Mouse (Mus musculus) intestine, embryonic 14.5 days (tissue): ENCODE measurements around the gene Nabp2. TPM values are rescaled to one million over a fixed set of nuclear protein-coding genes. Genes with fewer than 3 reads are reported as not detected.

ENCODE experiments used
- ATAC-seq: fragments of 200-750 bp; cut with Nextera tagmentation; replicated peaks from 2 replicates; pipeline ENCODE4 v1.8.0; 2017; ENCODE audit warnings: low read depth, moderate number of reproducible peaks, moderate TSS enrichment, moderate library complexity; ENCODE audit not compliant: low FRiP score, low TSS enrichment
- DNase-seq: peaks from one replicate; pipeline ENCODE4 v3.0.0-alpha.2; 2018; ENCODE audit warnings: low spot score
- H3K27ac ChIP-seq: fragments of 300-500 bp; sonication (generic); 2 replicates; pipeline ENCODE4 v1.5.1; 2014; ENCODE audit warnings: low read depth, mild to moderate bottlenecking, control low read depth
- H3K27me3 ChIP-seq: fragments of 300-500 bp; sonication (generic); replicated peaks from 2 replicates; pipeline ENCODE4 v1.6.1; 2014; ENCODE audit warnings: low read length, control low read depth; ENCODE audit not compliant: control insufficient read depth, insufficient read depth
- H3K36me3 ChIP-seq: fragments of 300-500 bp; sonication (generic); 2 replicates; pipeline ENCODE4 v1.6.1; 2014; ENCODE audit warnings: low read length, control low read depth; ENCODE audit not compliant: control insufficient read depth, insufficient read depth
- H3K4me1 ChIP-seq: fragments of 300-500 bp; sonication (generic); replicated peaks from 2 replicates; pipeline ENCODE4 v1.6.1; 2014; ENCODE audit warnings: low read length, control low read depth, mixed read lengths; ENCODE audit not compliant: control insufficient read depth, insufficient read depth
- H3K4me2 ChIP-seq: fragments of 300-500 bp; sonication (generic); 2 replicates; pipeline ENCODE4 v1.6.1; 2014; ENCODE audit warnings: low read length
- H3K4me3 ChIP-seq: fragments of 300-500 bp; sonication (generic); 2 replicates; pipeline ENCODE4 v1.5.1; 2014; ENCODE audit warnings: low read depth, low read length, control low read depth, mixed read lengths
- H3K9ac ChIP-seq: fragments of 300-500 bp; sonication (generic); 2 replicates; pipeline ENCODE4 v1.6.1; 2014; ENCODE audit warnings: mild to moderate bottlenecking, low read length
- H3K9me3 ChIP-seq: fragments of 300-500 bp; sonication (generic); 2 replicates; pipeline ENCODE4 v1.6.1; 2016; ENCODE audit warnings: low read length, control low read depth; ENCODE audit not compliant: control insufficient read depth
- WGBS: fragments of 180-500 bp; shearing (Covaris S2); extraction: QIAGEN DNeasy Blood & Tissue Kit; methylation state at CpG from one replicate; pipeline ENCODE4 v1.1.7; 2014; 5-methylcytosine and 5-hydroxymethylcytosine counted together
- polyA plus RNA-seq: library from polyadenylated mRNA; unstranded; fragments of >200 nt; fragmentation: Nextera tagmentation; extraction: Ambion mirVana; gene quantifications from 2 replicates; pipeline ENCODE4 v1.2.1, GENCODE M21; 2014

Nabp2 gene
- polyA plus RNA-seq, 1 experiment from 2014 or later = 99.1 TPM

GRCm38 (mm10) chr10:128401638-128402037, 9.7 kb downstream of the Nabp2 start:
- WGBS = 69% methylated on average over 9 of the region's 9 CpGs
- Histone ChIP-seq H3K27ac (no peak overlapping the region), H3K4me1 (peaks cover 5% of the 10 kb centered on the region; the same call in 1 of the 2 replicates), H3K36me3 (peaks cover 16% of the 10 kb centered on the region), H3K27me3 (no peaks in the 10 kb centered on the region), H3K9ac (no peak overlapping the region), H3K4me2 (no peak overlapping the region; the same call in 1 of the 2 replicates), H3K4me3 (no peak overlapping the region), H3K9me3 (no peaks in the 10 kb centered on the region)
- no peak for ATAC-seq
- DNase-seq = no peak

DNA sequence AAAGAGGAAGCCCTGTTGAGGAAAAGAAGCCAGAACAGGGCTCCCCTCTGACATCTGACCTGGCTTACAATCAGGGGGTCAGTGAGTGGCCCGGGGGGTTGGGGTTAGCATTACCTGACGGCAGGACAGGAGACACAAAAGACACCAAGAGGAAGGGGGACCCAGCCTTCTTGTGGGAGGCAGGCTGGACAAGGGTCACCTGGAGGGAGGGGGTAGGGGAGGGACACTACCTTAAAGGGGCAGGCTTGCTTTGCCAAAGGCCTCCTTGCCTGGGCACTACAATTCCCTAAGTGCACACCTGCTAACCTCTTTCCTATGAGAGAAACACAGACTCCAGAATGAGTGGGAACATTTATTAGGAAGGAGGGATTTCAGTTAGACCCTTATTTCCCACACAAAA, 10.2 kb downstream of the Nabp2 start, which contains the start of gene Slc39a5:
Gene Slc39a5 (minus strand): TSS at position 174 of the 400 bp plus-strand sequence.
- peak within 1 kb of the TSS; percentile 37 for H3K4me2 ChIP-seq
- ATAC-seq = 0 out of 2 replicates have a peak, but pooled peaks have one; percentile 13

DNA sequence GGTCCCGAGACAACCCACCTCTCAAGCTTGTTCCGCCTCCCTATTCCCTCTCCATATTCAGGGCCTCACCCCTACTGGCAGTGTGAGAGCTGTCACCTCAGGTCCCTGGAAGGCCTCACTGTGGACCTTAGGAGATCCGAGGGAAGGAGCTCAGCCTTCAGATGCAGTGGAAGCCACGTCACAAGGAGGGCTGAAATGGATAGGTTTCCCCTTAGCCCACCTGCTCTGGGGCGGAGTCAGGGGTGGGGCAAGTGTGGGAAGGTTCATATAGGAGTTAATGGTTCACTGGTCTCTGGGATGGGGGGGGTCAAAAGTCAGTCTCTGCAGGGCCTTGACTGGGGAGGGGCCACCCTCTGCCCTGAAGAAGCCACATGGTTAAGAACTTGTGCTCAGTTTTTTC, 11.0 kb downstream of the Nabp2 start:
- peaks cover 18% of the 10 kb centered on the region for H3K36me3 ChIP-seq
- H3K27me3 ChIP-seq = no peaks in the 10 kb centered on the region
- DNase-seq = peak; percentile 77
- peak overlapping the region; percentile 37 for H3K4me2 ChIP-seq
- H3K4me1 ChIP-seq = peaks cover 5% of the 10 kb centered on the region; the same call in 1 of the 2 replicates
- WGBS = 20% methylated on average over 5 of the region's 5 CpGs
- H3K9ac ChIP-seq = peak overlapping the region; percentile 30
- H3K27ac ChIP-seq = peak overlapping the region; percentile 57; the same call in 1 of the 2 replicates
- H3K4me3 ChIP-seq = peak overlapping the region; percentile 29
- peak; percentile 77 for ATAC-seq
- no peaks in the 10 kb centered on the region for H3K9me3 ChIP-seq

More for the DNA sequence above, 10.2 kb downstream of the Nabp2 start, which contains the start of gene Slc39a5:
- peak within 1 kb of the TSS; percentile 29 for H3K4me3 ChIP-seq
- peaks cover 17% of the 10 kb centered on the region for H3K36me3 ChIP-seq
- peak within 1 kb of the TSS; percentile 30 for H3K9ac ChIP-seq
- no peaks in the 10 kb centered on the region for H3K27me3 ChIP-seq
- WGBS = 29% methylated on average over 2 of the region's 2 CpGs
- no peak for DNase-seq
- peak within 1 kb of the TSS; percentile 57; the same call in 1 of the 2 replicates for H3K27ac ChIP-seq
- H3K9me3 ChIP-seq = no peaks in the 10 kb centered on the region
- H3K4me1 ChIP-seq = peaks cover 5% of the 10 kb centered on the region; the same call in 1 of the 2 replicates

- Histone ChIP-seq H3K36me3 (peaks cover 43% of the 10 kb centered on the region), H3K27me3 (no peaks in the 10 kb centered on the region), H3K4me2 (no peak overlapping the region), H3K27ac (no peak overlapping the region), H3K9me3 (no peaks in the 10 kb centered on the region), H3K4me3 (no peak overlapping the region), H3K4me1 (peaks cover 5% of the 10 kb centered on the region; the same call in 1 of the 2 replicates), H3K9ac (no peak overlapping the region)
- ATAC-seq (no peak), DNase-seq (no peak)
- WGBS = 68% methylated on average over 7 of the region's 7 CpGs
Measured at GRCm38 (mm10) chr10:128397466-128397865, 13.8 kb downstream of the Nabp2 start.

DNA sequence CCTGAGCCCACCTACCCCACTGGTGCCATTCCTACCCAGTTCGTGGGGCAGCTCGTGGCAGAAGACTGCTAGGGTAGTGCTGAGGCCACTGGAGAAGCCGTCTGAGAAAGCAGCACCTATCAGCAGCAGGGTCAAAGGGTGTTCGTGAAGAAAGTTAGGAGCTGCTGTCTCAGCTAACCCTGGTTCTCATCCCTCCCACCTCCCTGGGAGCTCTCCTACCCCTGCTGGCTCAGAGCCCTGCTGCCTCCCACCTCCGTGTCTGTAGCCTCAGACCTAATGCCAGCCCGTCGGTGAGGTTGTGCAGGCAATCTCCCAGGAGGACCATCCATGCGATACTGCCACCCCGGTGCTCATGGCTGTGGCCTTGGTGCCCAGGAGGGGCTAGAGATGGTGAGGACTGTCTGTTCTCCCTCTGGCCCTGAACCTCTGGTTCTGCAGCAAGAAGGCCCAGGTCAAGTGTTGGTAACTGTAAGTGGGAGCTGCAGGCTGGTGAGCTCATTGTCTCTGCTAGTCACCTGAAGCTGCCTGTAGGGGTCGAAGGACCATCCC, 14.5 kb downstream of the Nabp2 start:
- Histone ChIP-seq H3K4me1 (peaks cover 5% of the 10 kb centered on the region; the same call in 1 of the 2 replicates), H3K27me3 (no peaks in the 10 kb centered on the region), H3K36me3 (peaks cover 50% of the 10 kb centered on the region), H3K4me2 (no peak overlapping the region), H3K27ac (no peak overlapping the region), H3K9me3 (no peaks in the 10 kb centered on the region), H3K9ac (no peak overlapping the region), H3K4me3 (no peak overlapping the region)
- DNase-seq (no peak), ATAC-seq (no peak)
- 66% methylated on average over 10 of the region's 10 CpGs for WGBS

DNA sequence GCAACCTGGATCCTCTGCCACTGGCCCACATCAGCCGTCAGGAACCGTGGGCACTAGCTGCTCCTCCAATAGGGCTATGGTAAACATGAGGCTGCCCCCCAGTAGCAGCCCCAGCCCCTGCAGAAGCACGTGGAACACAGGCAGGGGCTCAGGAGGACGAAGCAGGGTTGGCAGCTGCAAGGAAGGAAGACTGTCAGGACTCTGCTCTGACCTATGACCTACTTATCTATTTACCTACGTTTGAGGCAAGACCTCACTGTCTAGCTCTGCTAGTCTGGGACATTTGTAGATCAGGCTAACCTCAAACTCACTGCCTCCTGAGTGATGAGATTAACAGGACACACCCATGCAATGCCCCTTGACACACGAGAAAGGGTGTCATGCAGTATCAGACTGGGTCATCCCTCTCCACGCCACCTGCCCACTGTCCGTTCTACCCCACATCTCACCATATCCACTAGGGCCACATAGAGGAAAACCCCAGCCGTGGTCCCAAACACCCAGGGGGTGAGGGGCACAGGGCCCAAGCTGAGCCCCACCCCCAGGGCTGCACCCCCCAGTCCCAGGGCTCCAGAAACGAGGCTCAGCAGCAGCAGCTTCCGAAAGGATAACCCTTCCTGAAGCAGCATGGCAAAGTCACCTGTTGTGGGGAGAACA, 15.1 kb downstream of the Nabp2 start:
- Histone ChIP-seq H3K4me1 (peaks cover 5% of the 10 kb centered on the region; the same call in 1 of the 2 replicates), H3K9ac (no peak overlapping the region), H3K9me3 (no peaks in the 10 kb centered on the region), H3K36me3 (peaks cover 56% of the 10 kb centered on the region), H3K27me3 (no peaks in the 10 kb centered on the region), H3K4me3 (no peak overlapping the region), H3K27ac (no peak overlapping the region), H3K4me2 (no peak overlapping the region)
- DNase-seq (no peak), ATAC-seq (no peak)
- 51% methylated on average over 11 of the region's 11 CpGs for WGBS

DNA sequence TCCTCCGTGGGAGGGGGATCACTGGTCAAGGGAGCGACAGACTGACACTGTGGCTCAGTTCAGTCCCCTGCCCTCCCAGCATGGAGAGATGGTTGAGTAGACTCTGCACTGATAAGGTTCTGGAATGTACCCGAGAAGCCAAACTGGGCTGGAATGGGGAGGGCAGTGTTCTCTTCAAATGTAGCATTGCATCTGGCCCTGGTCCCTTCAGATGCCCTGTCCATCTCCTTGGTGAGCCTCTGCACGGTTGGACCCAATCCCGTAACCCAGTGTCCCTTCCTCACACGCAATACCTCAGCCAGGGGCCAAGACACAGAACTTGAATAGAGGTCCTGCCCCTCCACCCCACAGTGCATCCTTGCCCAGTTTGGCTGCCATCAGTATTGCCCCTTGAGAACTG, 19.4 kb downstream of the Nabp2 start:
- no peak overlapping the region for H3K27ac ChIP-seq
- H3K9ac ChIP-seq = no peak overlapping the region
- 81% methylated on average over 6 of the region's 6 CpGs for WGBS
- H3K4me3 ChIP-seq = no peak overlapping the region
- no peak overlapping the region for H3K4me2 ChIP-seq
- H3K4me1 ChIP-seq = no peaks in the 10 kb centered on the region
- H3K36me3 ChIP-seq = peaks cover 93% of the 10 kb centered on the region
- H3K9me3 ChIP-seq = no peaks in the 10 kb centered on the region
- H3K27me3 ChIP-seq = no peaks in the 10 kb centered on the region
- no peak for ATAC-seq
- no peak for DNase-seq

DNA sequence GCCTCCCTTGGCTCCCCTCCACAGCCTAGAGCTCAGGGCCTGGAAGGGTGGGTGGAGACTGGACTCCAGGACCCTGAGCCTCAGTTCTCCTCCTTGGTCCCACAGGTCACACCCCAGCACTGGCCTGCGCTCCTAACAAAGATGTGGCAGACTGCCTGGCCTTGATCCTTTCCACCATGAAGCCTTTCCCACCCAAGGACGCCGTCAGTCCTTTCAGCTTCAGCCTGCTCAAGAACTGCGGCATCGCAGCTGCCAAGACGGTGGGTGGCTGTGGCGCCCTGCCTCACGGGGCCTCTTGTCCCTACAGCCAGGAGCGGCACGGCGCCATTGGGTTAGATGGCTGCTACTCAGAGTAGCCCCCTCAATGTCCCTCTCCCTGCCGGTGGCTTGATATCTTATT, 20.9 kb downstream of the Nabp2 start:
- no peak for DNase-seq
- no peak for ATAC-seq
- Histone ChIP-seq H3K27ac (no peak overlapping the region), H3K9ac (no peak overlapping the region), H3K36me3 (peaks cover 96% of the 10 kb centered on the region), H3K4me3 (no peak overlapping the region), H3K4me2 (no peak overlapping the region), H3K4me1 (no peaks in the 10 kb centered on the region), H3K9me3 (no peaks in the 10 kb centered on the region), H3K27me3 (no peaks in the 10 kb centered on the region)
- WGBS = 89% methylated on average over 12 of the region's 12 CpGs
